Mouse (Mus musculus) inflammation-experienced regulatory T-cells, adult 16 weeks (primary cell): ENCODE measurements around the gene Mon1b. TPM values are rescaled to one million over a fixed set of nuclear protein-coding genes. Genes with fewer than 3 reads are reported as not detected.

ENCODE experiments used
- polyA plus RNA-seq: library from polyadenylated mRNA; unstranded; fragments of 100-300 nt; shearing (Covaris generic); gene quantifications from one replicate; pipeline ENCODE4 v1.2.1, GENCODE M21; 2017

The Mon1b gene
- 47.6 TPM for polyA plus RNA-seq

GRCm38 (mm10) chr8:113634670-113635591 lies at the start of gene Mon1b:
Gene Mon1b (plus strand): TSS chr8:113635587.

GRCm38 (mm10) chr8:113642926-113643325 lies 7.5 kb downstream of the Mon1b start, which contains the start of gene Syce1l:
Gene Syce1l (plus strand): TSS chr8:113643213.

Other genes with a start within 250 kb of the Mon1b start
- not detected for gene Syce1l, start 7.6 kb downstream of the Mon1b start, polyA plus RNA-seq
- gene Adamts18, start 213.2 kb downstream of the Mon1b start, polyA plus RNA-seq = not detected